Mouse (Mus musculus): Measurements from ENCODE around the gene Tmbim4. TPM values are rescaled to one million over a fixed set of nuclear protein-coding genes. Genes with fewer than 3 reads are reported as not detected.

Gene Tmbim4
- polyA plus RNA-seq, 1 experiment: 67.8 TPM

- TF ChIP-seq GATA1 (IDR thresholded peaks at IDR 0.05; ENCODE audit: low read length): no peak
Observed at GRCm38 (mm10) chr10:120218996-120219395, 17.6 kb downstream of the Tmbim4 start.

GRCm38 (mm10) chr10:120219578-120220359 is 18.4 kb downstream of the Tmbim4 start:
- TF ChIP-seq GATA1 (IDR thresholded peaks at IDR 0.05; ENCODE audit: low read length): no peak

- no peak for TF ChIP-seq GATA1 (IDR thresholded peaks at IDR 0.05; ENCODE audit: low read length)
Observed at GRCm38 (mm10) chr10:120220776-120221175, 19.4 kb downstream of the Tmbim4 start.

GRCm38 (mm10) chr10:120226871-120227661 is 25.7 kb downstream of the Tmbim4 start, which contains the start of gene Llph:
Llph (plus strand) TSS chr10:120227070.
- no peak for TF ChIP-seq GATA1 (IDR thresholded peaks at IDR 0.05; ENCODE audit: low read length)

GRCm38 (mm10) chr10:120231718-120232117 is 30.3 kb downstream of the Tmbim4 start:
- TF ChIP-seq GATA1 (IDR thresholded peaks at IDR 0.05; ENCODE audit: low read length): no peak

- TF ChIP-seq GATA1 (IDR thresholded peaks at IDR 0.05; ENCODE audit: low read length): no peak
Observed at GRCm38 (mm10) chr10:120233655-120234367, 32.4 kb downstream of the Tmbim4 start.

- TF ChIP-seq GATA1 (IDR thresholded peaks at IDR 0.05; ENCODE audit: low read length): no peak
Observed at GRCm38 (mm10) chr10:120236855-120237254, 35.5 kb downstream of the Tmbim4 start.

GRCm38 (mm10) chr10:120238241-120238640 is 36.9 kb downstream of the Tmbim4 start:
- TF ChIP-seq GATA1 (IDR thresholded peaks at IDR 0.05; ENCODE audit: low read length): no peak

- TF ChIP-seq GATA1 (IDR thresholded peaks at IDR 0.05; ENCODE audit: low read length): no peak
Observed at GRCm38 (mm10) chr10:120239476-120239875, 38.1 kb downstream of the Tmbim4 start.

- TF ChIP-seq GATA1 (IDR thresholded peaks at IDR 0.05; ENCODE audit: low read length): no peak
Observed at GRCm38 (mm10) chr10:120242421-120242820, 41.0 kb downstream of the Tmbim4 start.

- no peak for TF ChIP-seq GATA1 (IDR thresholded peaks at IDR 0.05; ENCODE audit: low read length)
Observed at GRCm38 (mm10) chr10:120245681-120246080, 44.3 kb downstream of the Tmbim4 start.

- TF ChIP-seq GATA1 (IDR thresholded peaks at IDR 0.05; ENCODE audit: low read length): no peak
Observed at GRCm38 (mm10) chr10:120246994-120247750, 45.8 kb downstream of the Tmbim4 start.

GRCm38 (mm10) chr10:120250911-120251683 is 49.7 kb downstream of the Tmbim4 start:
- no peak for TF ChIP-seq GATA1 (IDR thresholded peaks at IDR 0.05; ENCODE audit: low read length)

GRCm38 (mm10) chr10:120251791-120252190 is 50.4 kb downstream of the Tmbim4 start:
- TF ChIP-seq GATA1 (IDR thresholded peaks at IDR 0.05; ENCODE audit: low read length): no peak

Measured in G1E-ER4 (cell line).